Mouse (Mus musculus): ENCODE results near the gene Dmwd. TPM values are rescaled to one million over a fixed set of nuclear protein-coding genes. Genes with fewer than 3 reads are reported as not detected.

Gene Dmwd
- polyA plus RNA-seq (2014; fragmentation: Nextera tagmentation; extraction: Ambion mirVana) = 29.7 and 31.7 TPM in 2 replicates

- DNase-seq (ENCODE audit: low spot score) (peak; percentile 99), ATAC-seq (ENCODE audit: insufficient read depth, low FRiP score, low TSS enrichment) (peak; percentile 98)
- H3K4me1 ChIP-seq (ENCODE audit: control insufficient read depth, insufficient read depth, low read length) = peaks cover 11% of the 10 kb centered on the region
- no peaks in the 10 kb centered on the region for H3K27me3 ChIP-seq (ENCODE audit: control insufficient read depth, insufficient read depth, low read length)
- peak within 1 kb of the TSS; percentile 97 for H3K9ac ChIP-seq (ENCODE audit: low read length)
- H3K4me3 ChIP-seq (ENCODE audit: low read depth, low read length) = peak within 1 kb of the TSS; percentile 100
- peaks cover 10% of the 10 kb centered on the region for H3K36me3 ChIP-seq (ENCODE audit: control insufficient read depth, insufficient read depth, low read length)
- peak within 1 kb of the TSS; percentile 49; the same call in 1 of the 2 replicates for H3K27ac ChIP-seq (ENCODE audit: low read depth, low read length)
- WGBS = 2% methylated on average over 60 of the region's 91 CpGs
- peak within 1 kb of the TSS; percentile 93 for H3K4me2 ChIP-seq (ENCODE audit: low read depth)
- no peaks in the 10 kb centered on the region for H3K9me3 ChIP-seq (ENCODE audit: control insufficient read depth, low read length)
These were observed at the start of gene Dmwd for GRCm38 (mm10) chr7:19075723-19076585. TSS of gene Dmwd (plus strand) at chr7:19076227.

DNA sequence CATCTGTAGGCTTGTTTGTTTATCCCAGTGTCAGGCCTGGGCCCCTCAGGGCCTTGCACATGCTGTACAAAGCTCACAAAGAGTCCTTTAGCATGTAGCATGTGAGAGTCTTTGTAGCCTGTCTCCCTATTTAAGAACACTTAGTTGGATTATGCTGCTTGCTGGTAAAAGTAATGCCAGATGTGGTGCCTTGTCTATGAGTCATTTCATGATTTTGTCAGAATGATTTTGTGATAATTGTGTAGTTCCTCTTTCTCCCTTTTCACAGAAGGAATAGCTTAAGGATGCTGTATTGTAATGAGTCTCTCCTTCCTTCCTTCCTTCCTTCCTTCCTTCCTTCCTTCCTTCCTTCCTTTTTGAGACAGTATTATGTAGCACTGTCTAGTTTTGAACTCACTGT, 48.0 kb upstream of the Dmwd start:
- Histone ChIP-seq H3K27ac (ENCODE audit: low read depth, low read length) (no peak overlapping the region), H3K4me2 (ENCODE audit: low read depth) (no peak overlapping the region), H3K9ac (ENCODE audit: low read length) (no peak overlapping the region; the same call in 1 of the 2 replicates), H3K9me3 (ENCODE audit: control insufficient read depth, low read length) (no peaks in the 10 kb centered on the region), H3K4me1 (ENCODE audit: control insufficient read depth, insufficient read depth, low read length) (peaks cover 7% of the 10 kb centered on the region), H3K36me3 (ENCODE audit: control insufficient read depth, insufficient read depth, low read length) (peaks cover 11% of the 10 kb centered on the region), H3K4me3 (ENCODE audit: low read depth, low read length) (no peak overlapping the region), H3K27me3 (ENCODE audit: control insufficient read depth, insufficient read depth, low read length) (peaks cover 8% of the 10 kb centered on the region)
- ATAC-seq (ENCODE audit: insufficient read depth, low FRiP score, low TSS enrichment) (no peak), DNase-seq (ENCODE audit: low spot score) (no peak)

DNA sequence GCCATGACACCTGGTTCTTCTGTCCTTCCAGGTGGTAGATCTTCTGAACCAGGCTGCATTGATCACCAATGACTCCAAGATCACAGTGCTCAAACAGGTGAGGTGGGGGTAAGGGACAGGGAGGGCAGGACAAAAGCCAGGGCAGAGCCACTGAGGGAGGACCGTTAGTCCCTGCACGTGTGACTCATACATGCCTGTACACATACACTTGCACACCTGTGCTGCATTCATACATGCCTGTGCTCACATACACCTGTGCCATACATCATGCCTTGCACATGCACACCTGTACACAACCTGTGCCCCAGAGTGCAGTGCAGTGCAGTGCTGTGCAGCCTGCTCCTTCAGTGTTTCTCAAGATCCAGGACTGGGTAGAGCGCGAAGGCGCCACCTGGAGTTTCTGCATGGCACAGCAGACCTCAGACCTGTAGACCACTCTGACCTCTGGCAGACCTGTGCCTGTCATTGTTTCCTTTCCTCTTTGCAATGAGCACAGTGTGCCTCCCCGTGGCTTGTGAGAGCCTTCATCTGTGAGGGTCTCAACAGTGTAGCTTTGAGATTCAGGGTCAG, 46.9 kb upstream of the Dmwd start:
- H3K9ac ChIP-seq (ENCODE audit: low read length) = no peak overlapping the region
- H3K9me3 ChIP-seq (ENCODE audit: control insufficient read depth, low read length) = no peaks in the 10 kb centered on the region
- peak; percentile 72 for DNase-seq (ENCODE audit: low spot score)
- H3K27me3 ChIP-seq (ENCODE audit: control insufficient read depth, insufficient read depth, low read length) = no peaks in the 10 kb centered on the region
- H3K4me1 ChIP-seq (ENCODE audit: control insufficient read depth, insufficient read depth, low read length) = peaks cover 7% of the 10 kb centered on the region
- no peak overlapping the region for H3K4me3 ChIP-seq (ENCODE audit: low read depth, low read length)
- WGBS = 54% methylated on average over 6 of the region's 6 CpGs
- no peak overlapping the region for H3K4me2 ChIP-seq (ENCODE audit: low read depth)
- peaks cover 11% of the 10 kb centered on the region for H3K36me3 ChIP-seq (ENCODE audit: control insufficient read depth, insufficient read depth, low read length)
- H3K27ac ChIP-seq (ENCODE audit: low read depth, low read length) = no peak overlapping the region
- ATAC-seq (ENCODE audit: insufficient read depth, low FRiP score, low TSS enrichment) = peak; percentile 59

DNA sequence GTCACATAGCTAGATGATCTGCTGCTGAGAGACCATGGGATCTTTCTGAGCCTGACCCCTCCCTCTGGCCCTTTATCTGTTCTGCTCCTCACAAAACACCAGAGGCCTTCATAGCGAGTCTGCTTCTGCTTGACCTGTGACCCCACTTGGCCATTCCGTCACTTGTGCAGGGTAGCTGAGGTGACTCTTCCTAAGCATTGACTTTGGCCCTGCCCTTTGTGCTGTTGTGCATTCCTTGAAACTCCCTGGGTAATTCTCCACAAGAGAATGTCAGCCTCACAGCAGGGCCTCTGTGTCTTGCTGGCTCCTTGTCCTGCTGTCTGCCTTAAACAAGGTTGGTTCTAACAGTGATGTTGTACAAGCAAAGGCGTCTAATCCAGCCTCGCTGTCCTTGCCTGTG, 44.4 kb upstream of the Dmwd start:
- no peak overlapping the region for H3K4me3 ChIP-seq (ENCODE audit: low read depth, low read length)
- no peak for ATAC-seq (ENCODE audit: insufficient read depth, low FRiP score, low TSS enrichment)
- 49% methylated on average over 4 of the region's 4 CpGs for WGBS
- H3K4me1 ChIP-seq (ENCODE audit: control insufficient read depth, insufficient read depth, low read length) = no peaks in the 10 kb centered on the region
- no peak overlapping the region for H3K9ac ChIP-seq (ENCODE audit: low read length)
- no peak overlapping the region for H3K4me2 ChIP-seq (ENCODE audit: low read depth)
- no peaks in the 10 kb centered on the region for H3K27me3 ChIP-seq (ENCODE audit: control insufficient read depth, insufficient read depth, low read length)
- H3K27ac ChIP-seq (ENCODE audit: low read depth, low read length) = no peak overlapping the region
- no peak for DNase-seq (ENCODE audit: low spot score)
- H3K9me3 ChIP-seq (ENCODE audit: control insufficient read depth, low read length) = no peaks in the 10 kb centered on the region
- H3K36me3 ChIP-seq (ENCODE audit: control insufficient read depth, insufficient read depth, low read length) = peaks cover 19% of the 10 kb centered on the region

GRCm38 (mm10) chr7:19044616-19045015, 31.4 kb upstream of the Dmwd start:
- ATAC-seq (ENCODE audit: insufficient read depth, low FRiP score, low TSS enrichment) (no peak), DNase-seq (ENCODE audit: low spot score) (no peak)
- Histone ChIP-seq H3K9me3 (ENCODE audit: control insufficient read depth, low read length) (no peaks in the 10 kb centered on the region), H3K36me3 (ENCODE audit: control insufficient read depth, insufficient read depth, low read length) (peaks cover 57% of the 10 kb centered on the region), H3K9ac (ENCODE audit: low read length) (no peak overlapping the region), H3K27ac (ENCODE audit: low read depth, low read length) (no peak overlapping the region), H3K4me2 (ENCODE audit: low read depth) (no peak overlapping the region), H3K27me3 (ENCODE audit: control insufficient read depth, insufficient read depth, low read length) (no peaks in the 10 kb centered on the region), H3K4me1 (ENCODE audit: control insufficient read depth, insufficient read depth, low read length) (no peaks in the 10 kb centered on the region), H3K4me3 (ENCODE audit: low read depth, low read length) (no peak overlapping the region)
- WGBS = 97% methylated on average over 6 of the region's 6 CpGs

DNA sequence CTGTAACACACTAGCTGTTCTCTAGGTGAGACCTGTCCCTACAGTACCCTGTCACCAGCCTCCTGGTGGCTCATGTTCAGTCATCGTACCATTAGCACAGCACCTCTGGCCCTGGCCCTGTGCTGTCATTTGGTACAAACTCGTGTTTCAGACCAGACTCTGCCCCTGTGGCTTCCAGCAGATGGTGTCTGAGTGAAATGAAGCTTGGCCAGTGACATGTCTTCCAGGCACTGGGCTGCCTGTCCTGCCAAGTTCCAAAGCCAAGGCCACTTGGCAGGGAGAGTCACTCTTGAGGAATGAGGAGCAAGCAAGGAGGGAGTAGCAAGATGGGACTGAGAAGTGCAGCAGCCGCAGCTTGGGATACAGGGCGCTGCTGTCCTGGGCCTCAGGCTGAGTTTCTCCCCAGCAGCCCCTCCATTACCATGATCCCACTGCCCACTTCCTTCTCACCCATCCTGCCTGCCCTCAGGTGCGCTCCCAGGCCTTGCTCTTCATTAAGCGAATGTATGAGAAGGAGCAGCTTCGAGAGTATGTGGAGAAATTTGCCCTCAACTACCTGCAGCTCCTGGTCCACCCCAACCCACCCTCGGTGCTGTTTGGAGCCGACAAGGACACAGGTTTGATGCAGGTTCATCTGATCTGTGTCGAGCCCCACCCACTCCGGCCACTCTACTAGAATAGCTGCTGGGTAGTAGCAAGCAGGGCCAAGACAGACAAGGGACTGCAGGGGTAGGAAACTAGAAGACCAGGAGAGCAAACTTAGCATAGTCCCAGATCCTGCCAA, 29.5 kb upstream of the Dmwd start:
- DNase-seq (ENCODE audit: low spot score) (no peak), ATAC-seq (ENCODE audit: insufficient read depth, low FRiP score, low TSS enrichment) (no peak)
- no peaks in the 10 kb centered on the region for H3K27me3 ChIP-seq (ENCODE audit: control insufficient read depth, insufficient read depth, low read length)
- no peak overlapping the region for H3K27ac ChIP-seq (ENCODE audit: low read depth, low read length)
- WGBS = 88% methylated on average over 10 of the region's 11 CpGs
- no peaks in the 10 kb centered on the region for H3K9me3 ChIP-seq (ENCODE audit: control insufficient read depth, low read length)
- no peak overlapping the region for H3K9ac ChIP-seq (ENCODE audit: low read length)
- no peak overlapping the region for H3K4me2 ChIP-seq (ENCODE audit: low read depth)
- peaks cover 52% of the 10 kb centered on the region for H3K36me3 ChIP-seq (ENCODE audit: control insufficient read depth, insufficient read depth, low read length)
- H3K4me3 ChIP-seq (ENCODE audit: low read depth, low read length) = no peak overlapping the region
- no peaks in the 10 kb centered on the region for H3K4me1 ChIP-seq (ENCODE audit: control insufficient read depth, insufficient read depth, low read length)

DNA sequence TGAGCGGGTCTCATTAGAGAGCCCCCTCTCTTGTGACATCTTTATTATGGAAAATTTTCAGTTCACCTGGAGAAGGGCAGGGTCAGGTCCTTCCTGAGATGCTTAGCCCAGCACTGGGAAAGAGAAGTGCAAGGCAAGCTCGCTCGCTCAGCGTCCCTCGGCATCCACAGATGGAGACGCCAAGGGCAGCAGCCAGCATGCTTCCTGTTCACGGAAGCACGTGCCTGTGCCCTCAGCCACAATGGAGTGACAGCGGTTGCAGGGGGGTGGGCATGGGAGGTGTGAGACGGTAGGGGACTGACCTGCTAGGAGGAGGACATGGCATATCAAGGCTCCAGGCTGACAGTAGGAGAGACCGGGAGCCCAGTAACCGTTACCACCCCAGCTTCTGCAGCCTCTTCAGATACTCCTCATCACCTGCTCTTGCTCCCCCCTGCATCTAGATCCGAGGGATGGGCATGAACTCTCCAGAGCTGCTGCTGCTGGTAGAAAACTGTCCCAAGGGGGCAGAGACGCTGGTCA, 28.0 kb upstream of the Dmwd start:
- no peak overlapping the region for H3K4me3 ChIP-seq (ENCODE audit: low read depth, low read length)
- no peaks in the 10 kb centered on the region for H3K9me3 ChIP-seq (ENCODE audit: control insufficient read depth, low read length)
- H3K36me3 ChIP-seq (ENCODE audit: control insufficient read depth, insufficient read depth, low read length) = peaks cover 40% of the 10 kb centered on the region
- H3K9ac ChIP-seq (ENCODE audit: low read length) = no peak overlapping the region
- DNase-seq (ENCODE audit: low spot score) (no peak), ATAC-seq (ENCODE audit: insufficient read depth, low FRiP score, low TSS enrichment) (no peak)
- H3K4me1 ChIP-seq (ENCODE audit: control insufficient read depth, insufficient read depth, low read length) = no peaks in the 10 kb centered on the region
- no peak overlapping the region for H3K4me2 ChIP-seq (ENCODE audit: low read depth)
- no peaks in the 10 kb centered on the region for H3K27me3 ChIP-seq (ENCODE audit: control insufficient read depth, insufficient read depth, low read length)
- 92% methylated on average over 14 of the region's 14 CpGs for WGBS
- no peak overlapping the region for H3K27ac ChIP-seq (ENCODE audit: low read depth, low read length)

GRCm38 (mm10) chr7:19049252-19049651, 26.8 kb upstream of the Dmwd start:
- no peak overlapping the region for H3K9ac ChIP-seq (ENCODE audit: low read length)

More at GRCm38 (mm10) chr7:19049252-19049651, 26.8 kb upstream of the Dmwd start:
- no peak overlapping the region for H3K27ac ChIP-seq (ENCODE audit: low read depth, low read length)
- H3K27me3 ChIP-seq (ENCODE audit: control insufficient read depth, insufficient read depth, low read length) = no peaks in the 10 kb centered on the region
- H3K4me3 ChIP-seq (ENCODE audit: low read depth, low read length) = no peak overlapping the region
- no peak overlapping the region for H3K4me2 ChIP-seq (ENCODE audit: low read depth)
- 93% methylated on average over 5 of the region's 5 CpGs for WGBS
- no peaks in the 10 kb centered on the region for H3K9me3 ChIP-seq (ENCODE audit: control insufficient read depth, low read length)
- ATAC-seq (ENCODE audit: insufficient read depth, low FRiP score, low TSS enrichment) = no peak
- H3K36me3 ChIP-seq (ENCODE audit: control insufficient read depth, insufficient read depth, low read length) = peaks cover 37% of the 10 kb centered on the region
- no peak for DNase-seq (ENCODE audit: low spot score)
- no peaks in the 10 kb centered on the region for H3K4me1 ChIP-seq (ENCODE audit: control insufficient read depth, insufficient read depth, low read length)

Data from neural tube, embryonic 11.5 days (tissue).